Mouse (Mus musculus) right cerebral cortex, adult 2 months (tissue): ENCODE measurements around the gene C87436.

Source experiments
- DNase-seq, 2 experiments: peaks; one replicate each; pipeline ENCODE4 v3.0.0; 2021 to 2022; ENCODE audit warnings: low spot score in 2 of 2

Gene C87436

DNA sequence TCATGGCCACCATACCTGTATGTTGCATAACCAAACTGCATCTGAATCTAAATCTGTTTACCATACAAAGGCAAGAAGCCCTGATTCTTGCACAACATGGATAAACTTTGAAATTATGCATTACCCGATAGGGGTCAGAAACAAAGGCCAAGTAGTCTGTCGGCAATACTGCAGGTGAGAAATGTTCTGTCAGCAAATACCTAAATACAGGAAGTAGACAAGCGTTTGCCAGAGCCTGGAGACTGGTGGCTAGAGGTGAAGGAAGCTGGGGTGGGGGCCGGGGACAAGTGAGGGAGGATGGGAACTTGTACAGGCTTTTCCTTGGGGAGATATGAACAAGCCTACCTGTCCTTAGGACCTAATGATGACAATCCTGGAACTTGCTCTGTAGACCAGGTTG, 72.8 kb downstream of the C87436 start:
- no peak for DNase-seq

DNA sequence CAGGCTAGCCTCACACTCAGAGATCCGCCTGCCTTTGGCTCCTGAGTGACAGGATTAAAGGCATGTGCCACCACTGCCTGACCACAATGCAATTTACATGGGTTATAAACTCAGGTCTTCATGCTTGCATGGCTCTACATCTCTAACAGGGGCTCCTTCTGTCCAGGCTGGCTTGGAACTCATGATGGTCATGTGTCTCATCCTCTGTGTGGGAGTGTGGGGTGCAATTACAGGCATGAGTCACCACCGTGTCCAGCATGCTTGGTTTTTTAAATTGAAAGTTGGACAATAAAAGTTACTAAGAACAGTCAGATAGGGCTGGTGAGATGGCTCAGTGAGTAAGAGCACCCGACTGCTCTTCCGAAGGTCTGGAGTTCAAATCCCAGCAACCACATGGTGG, 75.1 kb downstream of the C87436 start:
- no peak for DNase-seq

DNA sequence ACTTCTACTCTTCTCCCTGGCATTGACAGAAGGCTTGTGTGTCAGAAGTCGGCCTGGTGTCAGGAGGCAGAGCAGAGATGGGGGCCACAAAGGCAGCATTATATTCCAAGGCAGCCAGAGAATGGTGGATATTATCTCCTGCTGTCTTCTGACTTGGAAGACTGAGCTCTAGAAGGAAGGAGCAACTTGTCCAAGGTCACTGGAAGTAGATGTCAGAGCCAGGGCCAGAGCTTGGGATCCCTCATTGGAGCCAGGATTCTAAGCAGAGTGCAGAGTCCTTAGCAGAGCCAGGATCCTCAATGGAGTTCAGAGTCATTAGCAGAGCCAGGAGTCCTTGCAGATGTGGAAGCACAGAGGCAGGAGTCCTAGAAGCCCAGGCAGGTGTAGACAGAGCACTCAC, 77.8 kb downstream of the C87436 start:
- no peak for DNase-seq

DNA sequence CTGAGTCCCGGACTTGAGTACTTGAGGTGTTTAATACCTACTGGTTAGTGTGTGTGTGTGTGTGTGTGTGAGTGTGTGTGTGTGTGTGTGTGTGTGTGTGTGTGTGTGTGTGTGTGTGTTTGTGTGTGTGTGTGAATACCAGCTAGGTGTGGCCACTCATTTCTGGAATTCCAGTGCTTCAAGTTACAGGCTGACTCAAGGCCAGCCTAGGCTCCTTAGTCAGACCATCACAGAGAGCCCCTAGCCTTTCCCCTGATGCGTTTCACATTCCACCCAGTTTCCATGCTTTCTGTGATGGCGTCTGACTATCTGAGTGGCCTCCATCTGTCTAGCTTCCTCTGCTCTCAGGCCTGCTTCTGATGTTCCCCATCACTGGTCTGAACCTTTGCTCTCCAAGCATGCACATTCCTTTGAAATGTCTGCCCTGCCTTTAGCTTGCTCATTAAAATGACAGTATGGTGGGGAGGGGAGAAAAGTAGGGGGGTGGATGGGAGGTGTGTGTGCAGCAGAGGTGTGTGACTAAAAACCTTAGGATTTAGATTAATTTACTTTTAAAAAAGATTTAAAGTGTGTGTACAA, 81.7 kb downstream of the C87436 start:
- DNase-seq, result no peak

DNA sequence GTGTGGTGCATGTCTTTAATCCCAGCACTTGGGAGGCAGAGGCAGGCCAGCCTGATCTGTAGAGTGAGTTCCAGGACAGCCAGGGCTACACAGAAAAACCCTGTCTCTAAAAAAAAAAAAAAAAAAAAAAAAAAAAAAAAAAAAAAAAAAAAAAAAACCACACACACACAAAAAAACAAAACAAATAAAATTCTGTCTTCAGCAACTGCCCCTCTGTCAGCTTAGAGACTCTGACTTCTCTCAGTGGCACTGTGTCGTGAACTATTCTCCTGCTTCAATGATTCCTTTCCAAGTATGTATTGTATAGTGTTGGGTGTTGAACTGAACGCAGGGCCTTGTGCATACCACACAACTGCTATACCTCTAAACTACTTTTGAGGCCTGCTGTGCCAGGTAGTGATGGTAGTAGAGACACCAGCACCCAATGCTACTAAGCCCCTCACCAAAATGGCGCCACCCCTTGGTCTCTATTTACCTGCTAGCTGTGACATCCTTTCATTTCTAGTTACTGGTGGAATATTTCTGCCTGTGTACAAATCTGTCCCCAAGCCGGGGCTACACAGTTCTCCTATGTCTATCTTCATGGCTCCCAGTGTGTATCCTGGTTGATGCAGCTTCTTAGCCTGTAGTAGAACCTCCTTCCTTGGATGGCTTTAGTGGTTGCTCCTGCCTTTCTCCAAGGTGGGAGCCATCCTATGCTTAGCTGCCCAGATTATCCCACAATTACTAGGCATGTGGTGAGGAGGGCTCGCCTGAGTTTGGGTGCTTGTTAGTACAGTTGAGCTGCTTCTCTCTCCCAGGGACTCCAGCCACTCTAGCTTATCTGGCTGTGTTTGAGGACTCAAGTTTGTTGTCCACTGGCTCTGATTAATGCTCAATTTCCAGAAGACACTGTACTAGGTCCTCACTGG, 84.1 kb downstream of the C87436 start:
- DNase-seq, result no peak
